Mouse (Mus musculus): ENCODE data around the gene Lsr.

Lsr gene

DNA sequence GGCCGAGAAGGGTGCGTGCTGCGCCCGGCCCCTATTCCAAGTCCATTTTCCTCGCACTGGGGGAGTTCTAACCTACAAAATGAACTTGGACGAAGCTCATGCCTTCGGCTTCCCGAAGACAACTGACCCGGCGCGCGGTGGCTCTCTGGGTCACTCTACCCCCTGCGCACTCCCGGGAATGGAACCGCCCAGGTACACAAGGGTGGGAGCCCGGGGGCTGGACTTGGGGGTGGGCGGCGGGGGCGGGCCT lies at the start of gene Lsr:
TSS of gene Lsr (minus strand) at position 214 of the 250 bp plus-strand sequence.
- peaks cover 37% of the 10 kb centered on the region for H3K4me1 ChIP-seq (replicated peaks; ENCODE audit: low read depth, low read length)
- peaks cover 9% of the 10 kb centered on the region for H3K27me3 ChIP-seq (ENCODE audit: insufficient read depth, low read length)
- no peak for TF ChIP-seq NANOG (IDR thresholded peaks at IDR 0.05; ENCODE audit: borderline replicate concordance, low read length)
- no peak for TF ChIP-seq CTCF (conservative IDR thresholded peaks at IDR 0.05; ENCODE audit: low read length)
- no peaks in the 10 kb centered on the region for H3K9me3 ChIP-seq (ENCODE audit: low read length)
- H3K4me3 ChIP-seq (replicated peaks; ENCODE audit: low read length), result peak within 1 kb of the TSS; percentile 92
- peaks cover 40% of the 10 kb centered on the region for H3K36me3 ChIP-seq (ENCODE audit: insufficient read depth, low read length)

- TF ChIP-seq POU5F1 (IDR thresholded peaks at IDR 0.05; ENCODE audit: borderline replicate concordance, low read length) (no peak), NANOG (IDR thresholded peaks at IDR 0.05; ENCODE audit: borderline replicate concordance, low read length) (no peak), CTCF (conservative IDR thresholded peaks at IDR 0.05; ENCODE audit: low read length) (no peak)
- Histone ChIP-seq H3K4me3 (replicated peaks; ENCODE audit: low read length) (no peak overlapping the region), H3K9me3 (ENCODE audit: low read length) (no peaks in the 10 kb centered on the region), H3K36me3 (ENCODE audit: insufficient read depth, low read length) (no peaks in the 10 kb centered on the region), H3K4me1 (replicated peaks; ENCODE audit: low read depth, low read length) (0 out of 2 replicates have a peak, but pooled peaks cover 14% of the 10 kb centered on the region), H3K27me3 (ENCODE audit: insufficient read depth, low read length) (no peaks in the 10 kb centered on the region)
These were observed 44.0 kb upstream of the Lsr start for GRCm38 (mm10) chr7:31017104-31017901.

- H3K27me3 ChIP-seq (ENCODE audit: insufficient read depth, low read length), result no peaks in the 10 kb centered on the region
- H3K9me3 ChIP-seq (ENCODE audit: low read length), result no peaks in the 10 kb centered on the region
- H3K4me3 ChIP-seq (replicated peaks; ENCODE audit: low read length), result no peak overlapping the region
- TF ChIP-seq NANOG (IDR thresholded peaks at IDR 0.05; ENCODE audit: borderline replicate concordance, low read length) (no peak), CTCF (conservative IDR thresholded peaks at IDR 0.05; ENCODE audit: low read length) (no peak), POU5F1 (IDR thresholded peaks at IDR 0.05; ENCODE audit: borderline replicate concordance, low read length) (no peak)
- H3K36me3 ChIP-seq (ENCODE audit: insufficient read depth, low read length), result no peaks in the 10 kb centered on the region
- 0 out of 2 replicates have a peak, but pooled peaks cover 7% of the 10 kb centered on the region for H3K4me1 ChIP-seq (replicated peaks; ENCODE audit: low read depth, low read length)
These were observed 39.7 kb upstream of the Lsr start for GRCm38 (mm10) chr7:31012971-31013370.

- Histone ChIP-seq H3K4me1 (replicated peaks; ENCODE audit: low read depth, low read length) (no peaks in the 10 kb centered on the region), H3K36me3 (ENCODE audit: insufficient read depth, low read length) (no peaks in the 10 kb centered on the region), H3K4me3 (replicated peaks; ENCODE audit: low read length) (no peak overlapping the region), H3K27me3 (ENCODE audit: insufficient read depth, low read length) (0 out of 2 replicates have a peak, but pooled peaks cover 4% of the 10 kb centered on the region), H3K9me3 (ENCODE audit: low read length) (peaks cover 15% of the 10 kb centered on the region; the same call in 1 of the 2 replicates)
- TF ChIP-seq POU5F1 (IDR thresholded peaks at IDR 0.05; ENCODE audit: borderline replicate concordance, low read length) (no peak), CTCF (conservative IDR thresholded peaks at IDR 0.05; ENCODE audit: low read length) (no peak), NANOG (IDR thresholded peaks at IDR 0.05; ENCODE audit: borderline replicate concordance, low read length) (no peak)
These were observed 35.6 kb upstream of the Lsr start for GRCm38 (mm10) chr7:31008889-31009288.

DNA sequence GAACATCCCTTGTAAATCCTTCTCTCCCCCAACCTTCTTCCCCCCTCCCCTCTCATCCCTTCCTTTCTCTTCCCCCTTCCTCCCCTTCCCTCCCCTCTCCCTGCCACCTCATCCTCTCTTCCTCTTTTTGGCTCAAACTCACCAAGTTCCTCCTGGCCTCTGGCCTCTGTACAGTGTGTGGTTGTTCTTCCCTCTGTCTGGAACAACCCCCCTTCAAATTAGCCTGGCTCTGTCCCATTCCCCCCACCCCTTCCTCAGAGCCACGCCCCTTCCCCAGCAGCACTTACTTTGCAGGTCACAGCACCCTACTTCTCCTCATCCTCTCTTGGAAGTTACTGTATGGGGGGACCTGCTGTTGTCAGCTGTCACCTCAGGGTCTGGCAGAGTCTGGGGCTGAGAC lies 34.9 kb upstream of the Lsr start:
- no peaks in the 10 kb centered on the region for H3K4me1 ChIP-seq (replicated peaks; ENCODE audit: low read depth, low read length)
- no peak for TF ChIP-seq POU5F1 (IDR thresholded peaks at IDR 0.05; ENCODE audit: borderline replicate concordance, low read length)
- no peak for TF ChIP-seq NANOG (IDR thresholded peaks at IDR 0.05; ENCODE audit: borderline replicate concordance, low read length)
- no peak for TF ChIP-seq CTCF (conservative IDR thresholded peaks at IDR 0.05; ENCODE audit: low read length)
- H3K4me3 ChIP-seq (replicated peaks; ENCODE audit: low read length), result no peak overlapping the region
- no peaks in the 10 kb centered on the region for H3K36me3 ChIP-seq (ENCODE audit: insufficient read depth, low read length)
- H3K27me3 ChIP-seq (ENCODE audit: insufficient read depth, low read length), result 0 out of 2 replicates have a peak, but pooled peaks cover 4% of the 10 kb centered on the region
- H3K9me3 ChIP-seq (ENCODE audit: low read length), result peaks cover 15% of the 10 kb centered on the region; the same call in 1 of the 2 replicates

DNA sequence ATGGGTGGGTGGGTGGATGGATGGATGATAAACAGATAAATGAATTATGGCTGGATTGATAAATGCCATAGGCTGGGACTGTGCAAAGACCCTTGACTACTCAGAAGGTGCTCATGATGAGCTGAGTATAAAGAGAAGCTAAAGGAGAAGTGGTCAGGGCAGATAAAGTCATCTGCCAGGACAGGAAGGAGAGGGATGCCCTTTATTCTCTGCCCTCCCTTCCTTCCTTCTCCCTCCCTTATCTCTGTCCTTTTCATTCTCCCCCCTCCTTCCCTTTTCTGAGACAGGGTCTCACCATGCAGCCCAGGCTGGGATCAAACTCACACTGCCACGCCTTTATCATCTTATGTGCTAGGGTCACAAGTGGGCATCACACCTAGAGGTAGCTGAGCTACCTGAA lies 34.5 kb upstream of the Lsr start:
- 0 out of 2 replicates have a peak, but pooled peaks cover 4% of the 10 kb centered on the region for H3K27me3 ChIP-seq (ENCODE audit: insufficient read depth, low read length)
- H3K9me3 ChIP-seq (ENCODE audit: low read length), result peaks cover 15% of the 10 kb centered on the region; the same call in 1 of the 2 replicates
- H3K4me3 ChIP-seq (replicated peaks; ENCODE audit: low read length), result no peak overlapping the region
- H3K36me3 ChIP-seq (ENCODE audit: insufficient read depth, low read length), result no peaks in the 10 kb centered on the region
- H3K4me1 ChIP-seq (replicated peaks; ENCODE audit: low read depth, low read length), result no peaks in the 10 kb centered on the region
- TF ChIP-seq NANOG (IDR thresholded peaks at IDR 0.05; ENCODE audit: borderline replicate concordance, low read length) (no peak), POU5F1 (IDR thresholded peaks at IDR 0.05; ENCODE audit: borderline replicate concordance, low read length) (no peak), CTCF (conservative IDR thresholded peaks at IDR 0.05; ENCODE audit: low read length) (no peak)

DNA sequence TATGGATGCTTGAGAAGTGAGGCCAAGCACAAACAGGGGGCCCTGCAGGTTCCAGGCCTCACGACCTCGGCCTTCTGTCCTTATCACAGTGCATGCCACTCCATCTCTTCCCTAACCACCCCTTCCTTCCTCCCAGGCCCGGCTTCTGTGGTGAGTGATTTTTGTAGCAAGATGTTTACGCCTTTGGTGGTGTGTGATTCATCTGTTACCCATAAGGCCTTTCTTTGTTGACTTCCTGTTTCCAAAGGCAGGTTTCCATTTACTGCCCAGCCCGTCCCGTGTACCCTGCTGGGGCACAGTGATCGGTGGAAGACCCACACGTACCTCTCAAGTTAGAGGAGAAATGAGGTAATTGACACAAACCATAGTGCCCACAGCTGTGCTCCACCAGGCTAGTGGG lies 29.4 kb upstream of the Lsr start:
- Histone ChIP-seq H3K4me1 (replicated peaks; ENCODE audit: low read depth, low read length) (peaks cover 3% of the 10 kb centered on the region; the same call in 1 of the 2 replicates), H3K4me3 (replicated peaks; ENCODE audit: low read length) (no peak overlapping the region), H3K27me3 (ENCODE audit: insufficient read depth, low read length) (0 out of 2 replicates have a peak, but pooled peaks cover 8% of the 10 kb centered on the region), H3K9me3 (ENCODE audit: low read length) (peaks cover 15% of the 10 kb centered on the region; the same call in 1 of the 2 replicates), H3K36me3 (ENCODE audit: insufficient read depth, low read length) (no peaks in the 10 kb centered on the region)
- TF ChIP-seq CTCF (conservative IDR thresholded peaks at IDR 0.05; ENCODE audit: low read length), result no peak
- no peak for TF ChIP-seq NANOG (IDR thresholded peaks at IDR 0.05; ENCODE audit: borderline replicate concordance, low read length)
- no peak for TF ChIP-seq POU5F1 (IDR thresholded peaks at IDR 0.05; ENCODE audit: borderline replicate concordance, low read length)

- no peaks in the 10 kb centered on the region for H3K36me3 ChIP-seq (ENCODE audit: insufficient read depth, low read length)
- H3K9me3 ChIP-seq (ENCODE audit: low read length), result 0 out of 2 replicates have a peak, but pooled peaks cover 11% of the 10 kb centered on the region
- H3K4me3 ChIP-seq (replicated peaks; ENCODE audit: low read length), result no peak overlapping the region
- peaks cover 3% of the 10 kb centered on the region; the same call in 1 of the 2 replicates for H3K4me1 ChIP-seq (replicated peaks; ENCODE audit: low read depth, low read length)
- 0 out of 2 replicates have a peak, but pooled peaks cover 3% of the 10 kb centered on the region for H3K27me3 ChIP-seq (ENCODE audit: insufficient read depth, low read length)
- TF ChIP-seq CTCF (conservative IDR thresholded peaks at IDR 0.05; ENCODE audit: low read length) (no peak), NANOG (IDR thresholded peaks at IDR 0.05; ENCODE audit: borderline replicate concordance, low read length) (no peak), POU5F1 (IDR thresholded peaks at IDR 0.05; ENCODE audit: borderline replicate concordance, low read length) (no peak)
These were observed 27.3 kb upstream of the Lsr start for GRCm38 (mm10) chr7:31000505-31001020.
